Mouse (Mus musculus) left cerebral cortex, postnatal 4 days (tissue): ENCODE results near the gene 2210016L21Rik. TPM values are rescaled to one million over a fixed set of nuclear protein-coding genes. Genes with fewer than 3 reads are reported as not detected.

Experiments
- DNase-seq: peaks from one replicate; pipeline ENCODE4 v3.0.0-alpha.2; 2022
- intact Hi-C: fragments of 180-260 bp; cut with DNase I; formaldehyde crosslinking; loops from one replicate; pipeline ENCODE4 v1.15.1; 2025
- total RNA-seq, 2 experiments: library from RNA; stranded (reverse); gene quantifications; 2 replicates each; pipeline ENCODE4 v1.2.3; 2021

2210016L21Rik gene
- total RNA-seq, 2 experiments from 2014 or later, result 141 to 152 TPM

GRCm38 (mm10) chr5:114976935-114977334, 35.0 kb downstream of the 2210016L21Rik start:
- intact Hi-C loops, result no loop called here
- no peak for DNase-seq

- intact Hi-C loops, result loop anchor here (2.0 kb wide), 1 partner anchor 104 kb away; no protein-coding TSS in a partner anchor
- DNase-seq, result peak; percentile 35
Observed at GRCm38 (mm10) chr5:114978473-114978872, 36.5 kb downstream of the 2210016L21Rik start.

GRCm38 (mm10) chr5:114978888-114979249, 36.9 kb downstream of the 2210016L21Rik start:
- intact Hi-C loops, result loop anchor here (2.0 kb wide), 1 partner anchor 104 kb away; no protein-coding TSS in a partner anchor
- DNase-seq, result no peak

- DNase-seq, result peak; percentile 60
- intact Hi-C loops, result loop anchor here (2.0 kb wide), 1 partner anchor 103 kb away; no protein-coding TSS in a partner anchor
Observed at GRCm38 (mm10) chr5:114979250-114980121, 37.5 kb downstream of the 2210016L21Rik start.

GRCm38 (mm10) chr5:114980122-114980748, 38.3 kb downstream of the 2210016L21Rik start:
- no peak for DNase-seq
- intact Hi-C loops, result no loop called here

GRCm38 (mm10) chr5:114982001-114982400, 40.0 kb downstream of the 2210016L21Rik start:
- DNase-seq, result no peak
- intact Hi-C loops, result no loop called here

- intact Hi-C loops, result no loop called here
- no peak for DNase-seq
Observed at GRCm38 (mm10) chr5:114985074-114985473, 43.1 kb downstream of the 2210016L21Rik start.

GRCm38 (mm10) chr5:114996447-114996846, 54.5 kb downstream of the 2210016L21Rik start:
- no peak for DNase-seq
- intact Hi-C loops, result no loop called here

- intact Hi-C loops, result no loop called here
- DNase-seq, result no peak
Observed at GRCm38 (mm10) chr5:114997327-114997726, 55.4 kb downstream of the 2210016L21Rik start.

Other genes with a start within 250 kb of the 2210016L21Rik start
- gene Tchp, start 234.4 kb upstream of the 2210016L21Rik start, total RNA-seq, result 10 to 100 TPM; 12.7 to 14.6 TPM
- gene Ankrd13a, start 167.5 kb upstream of the 2210016L21Rik start, total RNA-seq, result 10 to 100 TPM; 42.5 to 42.9 TPM
- gene Git2, start 166.6 kb upstream of the 2210016L21Rik start, total RNA-seq, result 10 to 100 TPM; 58.3 to 59.1 TPM
- gene 1500011B03Rik, start 118.7 kb upstream of the 2210016L21Rik start, total RNA-seq, result 100 to 1,000 TPM; 166 to 169 TPM
- not detected for gene 4930519G04Rik, start 88.5 kb upstream of the 2210016L21Rik start, total RNA-seq
- 1 to 10 TPM; 2.5 to 3.4 TPM for gene Gm9936, start 83.5 kb upstream of the 2210016L21Rik start, total RNA-seq
- gene Oasl2, start 45.2 kb upstream of the 2210016L21Rik start, total RNA-seq, result 1 to 10 TPM; 1.2 TPM
- not detected for gene Oasl1, start 18.9 kb upstream of the 2210016L21Rik start, total RNA-seq
- not detected for gene Hnf1a, start 28.9 kb downstream of the 2210016L21Rik start, total RNA-seq
- 100 to 1,000 TPM; 114 to 125 TPM for gene Sppl3, start 69.0 kb downstream of the 2210016L21Rik start, total RNA-seq
- gene Gm10401, start 156.1 kb downstream of the 2210016L21Rik start, total RNA-seq, result not detected
- 1 to 10 TPM; 9.1 to 9.4 TPM for gene Acads, start 177.2 kb downstream of the 2210016L21Rik start, total RNA-seq
- gene Unc119b, start 192.8 kb downstream of the 2210016L21Rik start, total RNA-seq, result 10 to 100 TPM; 22.4 to 25.6 TPM
- 10 to 100 TPM; 59.5 to 79.4 TPM for gene Mlec, start 216.0 kb downstream of the 2210016L21Rik start, total RNA-seq